Mouse (Mus musculus): ENCODE measurements at regions not wholly inside any gene's neighbourhood (a gene's known extent, or its start where the extent isn't known, plus 50 kb on each side); places are given as distances from the start of the nearest gene placed in this dataset.
A peak's percentile ranks its signal among the peaks of the same experiment; 100 is the strongest.

DNA sequence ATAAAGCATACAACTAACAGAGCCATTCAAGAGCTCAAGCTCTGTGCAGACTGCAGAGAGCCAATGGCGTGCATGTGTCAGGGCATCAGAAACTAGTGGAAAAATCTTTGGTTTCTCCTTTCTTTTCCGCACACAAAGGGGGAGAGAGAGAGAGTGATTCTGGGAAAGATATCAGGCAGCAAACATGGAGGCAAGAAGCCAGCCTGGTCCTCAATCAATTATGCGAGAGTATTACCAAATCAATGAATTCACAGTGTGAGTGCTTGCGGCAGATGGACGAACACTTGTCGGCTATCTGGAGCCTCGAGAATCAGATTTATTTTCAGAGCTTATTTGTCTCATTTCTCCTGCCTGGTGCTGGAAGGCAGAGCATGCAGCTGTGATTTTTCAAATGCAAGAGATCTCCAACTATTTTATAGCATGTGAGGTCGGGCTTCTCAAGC lies 230.6 kb downstream of the Snx10 start:
- DNase-seq (ENCODE audit: low read depth, low spot score): no peak

DNA sequence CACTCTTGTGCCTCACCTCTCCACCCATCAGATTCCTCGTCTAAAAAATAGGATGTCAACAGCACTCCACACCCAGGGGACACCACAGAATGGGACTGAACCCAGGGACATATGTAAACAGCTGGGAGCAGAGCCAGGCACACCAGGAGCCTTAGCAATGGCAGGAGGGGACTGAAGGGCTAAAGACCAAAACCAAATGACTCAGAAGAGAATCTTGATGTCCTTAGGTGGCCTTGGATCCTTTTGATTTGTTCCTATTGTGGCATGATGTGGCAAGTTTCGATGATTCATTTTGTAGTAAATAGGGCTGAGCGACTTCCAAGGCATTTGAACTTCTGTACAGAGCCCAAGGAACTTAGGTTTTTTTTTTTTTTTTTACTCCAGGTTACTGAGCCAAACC lies 233.4 kb downstream of the Snx10 start:
- peak; percentile 7 for DNase-seq (ENCODE audit: low read depth, low spot score)

DNA sequence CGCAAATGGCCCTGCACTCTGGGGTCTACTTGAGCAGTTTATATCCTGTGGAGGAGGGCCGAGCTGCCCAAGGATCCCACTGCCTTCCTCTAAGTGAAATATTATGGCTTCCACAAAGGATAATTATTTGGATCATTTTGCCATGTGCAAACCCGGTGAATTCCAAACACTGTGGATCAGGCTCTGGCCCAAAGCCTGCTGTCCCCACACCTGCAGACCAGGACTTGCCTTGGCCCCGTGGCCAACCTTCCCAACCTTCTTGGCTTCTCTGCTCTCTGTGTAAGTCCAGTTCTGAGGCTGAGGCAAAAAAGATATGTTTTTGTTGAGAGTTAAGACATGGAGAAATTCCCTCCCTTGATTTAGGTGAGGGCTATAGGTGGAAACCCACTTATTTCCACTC lies 234.0 kb downstream of the Snx10 start:
- no peak for DNase-seq (ENCODE audit: low read depth, low spot score)

DNA sequence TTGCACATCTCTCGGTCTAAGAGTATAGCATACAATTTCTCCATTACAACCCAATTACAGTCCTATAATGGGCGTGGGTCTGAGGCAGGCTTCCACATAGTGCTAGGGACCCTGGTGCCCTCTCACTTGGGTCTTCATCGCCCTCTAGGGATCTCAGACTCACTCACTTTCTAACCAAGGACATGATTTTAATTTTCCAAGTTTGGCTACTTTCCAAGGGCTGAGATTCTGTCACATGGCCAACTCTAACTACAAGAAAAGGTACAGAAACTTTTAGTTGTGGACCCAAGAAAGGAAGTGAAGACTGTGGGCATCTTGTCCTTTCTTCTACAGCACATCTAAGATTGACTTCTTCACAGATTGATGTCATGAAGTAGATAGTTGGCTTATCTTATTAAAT lies 235.1 kb downstream of the Snx10 start:
- DNase-seq (ENCODE audit: low read depth, low spot score): no peak

GRCm38 (mm10) chr6:51760372-51760771 lies 236.7 kb downstream of the Snx10 start:
- DNase-seq (ENCODE audit: low read depth, low spot score): no peak

DNA sequence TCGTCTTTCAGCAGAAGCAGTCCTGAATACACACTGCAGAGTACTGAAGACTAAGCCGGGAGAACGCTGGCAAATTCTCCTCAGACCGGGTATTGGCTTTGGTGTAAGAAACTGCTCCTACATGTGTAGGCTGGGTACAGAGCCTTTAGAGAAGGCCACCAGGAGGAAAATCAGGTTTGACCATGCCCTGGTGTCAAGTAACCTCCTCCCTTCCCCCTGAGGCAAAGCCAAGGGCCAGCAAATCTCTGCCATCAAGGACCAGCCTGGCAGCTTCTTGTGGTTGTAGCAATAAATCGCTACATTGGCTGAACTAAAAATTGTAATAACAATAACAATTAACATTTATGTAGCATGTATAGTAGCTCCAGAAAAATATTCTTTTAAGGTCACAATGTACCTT lies 237.8 kb downstream of the Snx10 start:
- no peak for DNase-seq (ENCODE audit: low read depth, low spot score)

DNA sequence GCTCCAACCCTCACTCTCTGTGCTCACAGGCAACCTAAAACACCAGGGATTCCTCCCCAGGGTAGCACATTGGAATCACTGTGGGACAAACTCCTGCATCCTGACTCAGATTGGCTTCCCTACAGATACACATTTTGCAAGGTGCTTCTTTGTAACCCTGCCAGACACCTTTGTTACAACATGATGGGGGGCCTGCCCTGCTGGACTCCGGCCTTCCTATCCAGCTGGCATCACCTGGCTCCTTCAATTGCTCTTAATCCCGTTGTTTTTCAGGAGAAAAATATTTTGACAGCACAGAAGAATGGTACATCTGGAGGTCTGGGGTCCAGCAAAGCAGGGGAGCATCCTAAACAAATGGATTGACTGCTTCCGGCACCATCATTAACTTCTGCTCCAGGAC lies 242.8 kb downstream of the Snx10 start:
- DNase-seq (ENCODE audit: low read depth, low spot score): no peak

- DNase-seq (ENCODE audit: low read depth, low spot score): no peak
These were observed 244.1 kb downstream of the Snx10 start for GRCm38 (mm10) chr6:51767582-51768341.

DNA sequence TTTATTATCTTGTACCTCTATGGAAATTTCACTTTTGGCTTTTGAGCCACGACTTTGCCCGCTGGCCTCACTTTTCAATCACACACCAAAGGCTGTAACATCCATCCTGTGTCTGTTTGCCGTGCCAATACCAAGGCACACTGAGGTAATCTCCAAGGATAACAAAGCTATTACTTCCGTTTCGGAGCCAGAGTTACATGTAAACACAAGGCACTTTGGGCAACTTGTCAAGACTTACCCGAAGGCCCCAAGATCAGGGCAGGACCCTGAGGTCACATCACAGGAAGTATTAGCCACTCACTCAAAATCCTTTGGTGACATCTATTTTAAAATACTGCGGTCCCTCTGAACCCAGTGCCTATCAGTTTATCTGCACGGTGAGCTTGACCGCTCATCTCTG lies 241.3 kb downstream of the Skap2 start:
- no peak for DNase-seq (ENCODE audit: low read depth, low spot score)

DNA sequence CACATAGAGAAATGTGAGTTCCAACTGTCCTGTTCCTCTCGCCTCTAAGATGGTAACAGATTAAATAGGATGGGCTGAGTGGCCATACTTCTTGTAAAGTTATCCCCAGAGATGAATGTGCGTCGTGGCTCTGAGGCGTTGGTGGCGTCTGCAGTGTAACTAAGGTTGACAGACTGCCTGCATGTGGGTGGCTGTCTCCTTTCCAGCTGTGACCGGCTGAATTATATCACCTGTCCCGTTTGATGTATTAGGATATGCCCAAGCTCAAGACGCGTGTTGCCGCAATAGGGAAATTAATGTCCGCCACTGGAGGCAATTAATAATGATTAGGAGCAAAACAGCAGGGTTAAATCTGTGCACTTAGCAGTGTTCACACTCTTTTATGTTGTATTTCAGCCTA lies 240.9 kb downstream of the Skap2 start:
- no peak for DNase-seq (ENCODE audit: low read depth, low spot score)

DNA sequence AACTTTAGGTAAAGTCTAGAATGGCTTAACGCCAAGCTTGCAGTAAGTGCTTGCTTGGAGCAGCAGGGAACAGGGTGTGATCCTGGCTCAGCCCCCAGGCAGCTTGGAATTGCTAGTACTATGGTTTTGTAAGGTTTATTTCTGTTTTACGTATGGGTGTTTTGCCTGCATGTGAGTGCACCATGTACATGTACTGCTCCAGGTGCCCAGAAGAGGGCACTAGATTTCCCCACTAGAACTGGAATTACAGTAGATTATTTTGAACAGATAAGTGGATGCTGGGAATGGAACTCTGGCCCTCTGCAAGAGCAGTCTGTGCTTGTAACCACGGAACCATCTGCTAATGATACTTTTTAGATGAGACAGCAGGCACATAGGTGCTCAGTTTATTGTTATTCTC lies 237.6 kb downstream of the Skap2 start:
- DNase-seq (ENCODE audit: low read depth, low spot score): no peak

GRCm38 (mm10) chr6:51785615-51786014 lies 226.7 kb downstream of the Skap2 start:
- DNase-seq (ENCODE audit: low read depth, low spot score): no peak

- DNase-seq (ENCODE audit: low read depth, low spot score): no peak
These were observed 225.5 kb downstream of the Skap2 start for GRCm38 (mm10) chr6:51786836-51787235.

- DNase-seq (ENCODE audit: low read depth, low spot score): no peak
These were observed 224.2 kb downstream of the Skap2 start for GRCm38 (mm10) chr6:51788156-51788555.

GRCm38 (mm10) chr6:51790293-51790692 lies 222.1 kb downstream of the Skap2 start:
- DNase-seq (ENCODE audit: low read depth, low spot score): no peak

DNA sequence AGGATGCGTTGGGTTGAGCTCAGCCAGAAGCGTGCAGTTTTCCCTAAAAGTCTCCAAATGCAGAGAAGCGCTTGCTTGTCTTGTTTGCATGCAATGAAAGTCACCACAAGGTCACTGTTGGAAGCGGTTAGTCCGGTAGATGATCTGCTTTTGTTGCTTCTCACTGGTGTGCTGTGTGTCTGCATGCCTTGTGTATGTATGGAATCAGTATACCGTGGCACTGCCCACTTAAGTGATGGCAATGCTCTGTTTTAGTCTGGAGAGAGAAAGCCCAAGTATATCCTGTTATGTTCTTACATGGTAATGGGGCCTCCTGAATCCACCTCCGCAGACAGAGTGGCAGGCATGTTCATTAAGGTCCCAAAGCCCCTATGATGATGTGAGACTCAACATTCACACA lies 221.7 kb downstream of the Skap2 start:
- DNase-seq (ENCODE audit: low read depth, low spot score): no peak

DNA sequence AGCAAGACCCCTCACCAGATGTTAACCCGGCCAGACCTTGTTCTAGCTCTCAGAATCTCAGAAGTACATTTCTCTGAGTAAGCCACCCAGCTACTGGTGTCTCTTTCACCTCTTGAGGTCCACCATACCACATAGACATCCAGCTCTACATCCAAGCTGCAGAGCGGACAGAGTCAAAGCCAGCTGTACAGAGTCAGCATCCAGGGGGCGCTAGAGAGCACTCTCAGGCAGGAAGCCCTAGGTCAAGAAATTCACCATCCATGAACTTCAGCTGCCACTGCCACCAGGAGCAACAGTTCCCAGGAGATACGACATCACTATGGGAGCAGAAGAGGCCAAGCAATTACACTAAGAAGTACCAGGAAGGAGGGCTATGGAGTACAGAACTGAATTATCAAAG lies 217.0 kb downstream of the Skap2 start:
- no peak for DNase-seq (ENCODE audit: low read depth, low spot score)

- DNase-seq (ENCODE audit: low read depth, low spot score): no peak
These were observed 213.6 kb downstream of the Skap2 start for GRCm38 (mm10) chr6:51798577-51799240.

GRCm38 (mm10) chr6:51805656-51806055 lies 206.7 kb downstream of the Skap2 start:
- DNase-seq (ENCODE audit: low read depth, low spot score): no peak
